Mouse (Mus musculus) thymus, postnatal 36 days (tissue): Measurements from ENCODE around the gene Hist1h3b.
A peak's percentile ranks its signal among the peaks of the same experiment; 100 is the strongest.
"Not testable (repeated sequence)": the region's sequence is repeated elsewhere in the genome, so short reads cannot be mapped to it uniquely, and the experiment has no call there.

Experiments
- DNase-seq, 2 experiments: peaks; one replicate each; pipeline ENCODE4 v3.0.0; 2022; ENCODE audit warnings: mixed read lengths in 2 of 2

Hist1h3b gene

GRCm38 (mm10) chr13:23752067-23752741 lies at the start of gene Hist1h3b:
Gene Hist1h3b (plus strand): TSS chr13:23752267.
- peak; percentile 86 to 87 for DNase-seq

DNA sequence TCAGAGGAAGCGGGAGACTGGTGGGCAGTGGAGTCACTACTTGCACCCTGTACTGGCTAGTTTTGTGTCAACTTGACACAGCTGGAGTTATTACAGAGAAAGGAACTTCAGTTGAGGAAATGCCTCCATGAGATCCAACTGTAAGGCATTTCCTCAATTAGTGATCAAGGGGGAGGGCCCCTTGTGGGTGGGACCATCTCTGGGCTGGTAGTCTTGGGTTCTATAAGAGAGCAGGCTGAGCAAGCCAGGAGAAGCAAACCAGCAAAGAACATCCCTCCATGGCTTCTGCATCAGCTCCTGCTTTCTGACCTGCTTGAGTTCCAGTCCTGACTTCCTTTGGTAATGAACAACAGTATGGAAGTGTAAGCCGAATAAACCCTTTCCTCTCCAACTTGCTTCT lies 49.3 kb upstream of the Hist1h3b start:
- not testable (repeated sequence) for DNase-seq

GRCm38 (mm10) chr13:23705751-23706356 lies 46.2 kb upstream of the Hist1h3b start:
- DNase-seq = no peak

- no peak for DNase-seq
Measured at GRCm38 (mm10) chr13:23706771-23707170, 45.3 kb upstream of the Hist1h3b start.

GRCm38 (mm10) chr13:23708041-23708440 lies 44.0 kb upstream of the Hist1h3b start:
- DNase-seq = no peak

- DNase-seq = no peak
Measured at GRCm38 (mm10) chr13:23708654-23709053, 43.4 kb upstream of the Hist1h3b start.

- no peak for DNase-seq
Measured at GRCm38 (mm10) chr13:23709714-23710373, 42.2 kb upstream of the Hist1h3b start.

DNA sequence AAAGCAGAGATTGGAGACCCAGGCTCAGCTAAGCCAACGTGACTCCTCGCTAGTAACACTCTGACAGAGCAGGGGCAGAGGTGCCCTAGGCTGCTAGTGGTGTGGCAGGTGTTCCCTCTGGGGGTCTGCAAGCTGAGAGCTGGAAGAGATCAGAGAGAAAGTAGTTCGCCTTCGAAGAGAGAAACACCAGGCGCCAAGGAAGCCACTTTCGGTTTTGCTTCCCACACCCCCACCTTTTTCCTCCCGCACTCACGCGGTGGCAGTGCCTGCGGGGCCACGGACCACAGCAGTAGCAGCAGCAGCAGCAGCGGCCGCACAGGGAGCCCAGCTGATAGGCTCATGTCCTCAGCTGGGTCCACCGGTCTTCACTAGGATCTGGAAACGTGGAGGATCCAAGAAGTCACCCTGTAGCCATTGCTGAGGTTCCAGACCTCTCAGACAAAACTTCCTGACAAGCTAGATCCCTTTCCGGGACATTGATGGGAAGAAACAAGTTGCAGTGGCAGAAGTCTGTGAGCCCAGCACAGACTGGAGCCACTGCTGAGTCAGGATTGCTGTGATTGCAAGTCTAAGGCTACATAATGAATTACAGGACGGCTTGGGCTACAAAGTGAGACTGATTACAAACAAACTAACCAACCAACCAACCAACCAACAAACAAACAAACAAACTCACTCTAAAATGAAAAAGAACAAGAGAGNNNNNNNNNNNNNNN lies 41.5 kb upstream of the Hist1h3b start, which contains the start of gene Hfe:
Gene Hfe, minus strand, starts transcription at position 481 of the 716 bp plus-strand sequence.
- peak; percentile 72 to 82 for DNase-seq

GRCm38 (mm10) chr13:23716261-23717042 lies 35.6 kb upstream of the Hist1h3b start:
- DNase-seq = no peak

GRCm38 (mm10) chr13:23717176-23717575 lies 34.9 kb upstream of the Hist1h3b start:
- DNase-seq = no peak

GRCm38 (mm10) chr13:23717593-23718245 lies 34.3 kb upstream of the Hist1h3b start:
- not testable (repeated sequence) for DNase-seq

- no peak for DNase-seq
Measured at GRCm38 (mm10) chr13:23724239-23724638, 27.8 kb upstream of the Hist1h3b start.

DNA sequence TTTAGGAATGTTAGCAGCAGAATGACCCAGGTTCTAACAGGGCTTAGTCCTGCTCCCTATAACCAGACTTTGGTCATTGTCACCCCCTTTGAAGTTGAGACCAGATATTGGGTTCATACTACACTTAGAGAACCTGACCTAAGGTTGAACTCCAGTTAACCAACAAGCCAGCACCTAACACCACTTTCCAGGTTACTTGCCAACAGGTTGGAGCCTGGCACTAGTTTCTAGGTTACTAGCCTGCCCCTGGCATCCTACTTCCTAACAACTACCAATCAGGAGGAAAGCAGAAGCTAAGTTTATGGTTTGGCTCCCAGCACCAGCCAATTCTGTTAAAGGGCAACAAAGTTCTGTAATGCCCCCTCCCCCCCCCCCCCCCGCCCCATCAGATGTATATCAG lies 26.9 kb upstream of the Hist1h3b start:
- no peak for DNase-seq

DNA sequence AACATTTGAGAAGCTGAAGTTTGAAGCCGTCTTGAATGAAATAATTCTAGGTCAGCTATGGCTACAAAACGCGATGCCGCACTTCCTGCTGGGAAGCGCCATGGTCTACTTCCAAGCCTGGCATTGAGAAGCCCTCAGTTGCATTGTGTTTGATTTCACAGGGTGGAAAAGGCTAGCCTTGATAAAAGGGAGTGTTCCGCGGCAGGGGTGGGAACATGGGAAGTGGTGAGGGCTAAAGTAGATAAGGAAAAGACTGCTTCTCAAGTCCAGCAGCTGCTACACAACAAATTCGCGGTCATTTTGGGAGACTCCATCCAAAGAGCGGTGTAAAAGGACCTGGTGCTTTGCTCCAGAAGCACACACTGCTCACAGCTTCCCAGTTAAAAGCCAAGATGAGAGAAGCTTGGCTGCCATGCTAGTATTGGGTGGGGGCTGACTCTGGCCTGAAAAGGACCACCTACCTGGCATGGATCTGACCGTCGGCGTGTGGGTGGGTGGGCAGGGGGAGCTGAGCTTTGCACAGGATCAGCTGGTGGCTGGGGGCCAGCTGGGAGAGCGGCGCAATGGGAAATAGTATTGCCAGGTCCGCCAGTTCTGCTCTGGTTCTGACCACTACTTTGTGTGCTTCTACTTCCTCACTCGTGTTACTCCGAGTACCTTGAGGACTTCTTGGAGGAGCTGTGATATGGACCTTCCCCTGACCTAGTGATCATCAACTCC lies 23.4 kb upstream of the Hist1h3b start:
- no peak for DNase-seq

DNA sequence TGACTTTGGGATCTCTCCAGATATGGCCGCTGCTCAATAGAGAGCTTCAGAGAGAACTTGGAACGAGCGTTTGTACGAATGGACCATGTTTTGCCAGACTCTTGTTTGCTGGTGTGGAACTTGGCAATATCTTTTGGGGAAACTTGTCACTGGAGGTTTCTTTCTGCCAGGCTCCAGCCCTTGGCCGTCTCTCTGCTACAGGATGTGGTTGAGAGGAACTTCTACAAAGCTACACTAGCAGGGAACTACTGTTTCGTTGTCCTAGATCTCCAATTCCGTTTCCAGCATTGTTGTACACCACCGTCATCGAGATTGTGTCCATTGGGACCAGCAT lies 22.9 kb upstream of the Hist1h3b start:
- DNase-seq = peak in 1 of 2 experiments; percentile 50

DNA sequence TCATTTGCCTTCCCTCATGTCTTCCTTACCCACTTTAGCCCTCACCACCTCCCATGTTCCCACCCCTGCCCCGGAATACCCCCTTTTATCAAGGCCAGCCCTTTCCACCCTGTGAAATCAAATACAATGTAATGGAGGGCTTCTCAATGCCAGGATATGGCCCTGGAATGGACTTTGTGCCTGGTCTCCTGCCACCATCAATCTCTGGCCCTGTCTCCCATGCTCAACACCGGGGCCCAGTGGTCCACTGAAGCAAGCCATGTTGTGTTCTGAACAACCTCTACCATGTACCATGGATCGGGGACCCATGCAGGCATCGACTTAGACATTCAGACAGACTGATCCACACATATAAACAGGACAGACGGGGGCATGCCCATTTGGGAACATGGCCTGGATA lies 22.4 kb upstream of the Hist1h3b start:
- no peak for DNase-seq

- no peak for DNase-seq
Measured at GRCm38 (mm10) chr13:23730479-23730878, 21.6 kb upstream of the Hist1h3b start.

DNA sequence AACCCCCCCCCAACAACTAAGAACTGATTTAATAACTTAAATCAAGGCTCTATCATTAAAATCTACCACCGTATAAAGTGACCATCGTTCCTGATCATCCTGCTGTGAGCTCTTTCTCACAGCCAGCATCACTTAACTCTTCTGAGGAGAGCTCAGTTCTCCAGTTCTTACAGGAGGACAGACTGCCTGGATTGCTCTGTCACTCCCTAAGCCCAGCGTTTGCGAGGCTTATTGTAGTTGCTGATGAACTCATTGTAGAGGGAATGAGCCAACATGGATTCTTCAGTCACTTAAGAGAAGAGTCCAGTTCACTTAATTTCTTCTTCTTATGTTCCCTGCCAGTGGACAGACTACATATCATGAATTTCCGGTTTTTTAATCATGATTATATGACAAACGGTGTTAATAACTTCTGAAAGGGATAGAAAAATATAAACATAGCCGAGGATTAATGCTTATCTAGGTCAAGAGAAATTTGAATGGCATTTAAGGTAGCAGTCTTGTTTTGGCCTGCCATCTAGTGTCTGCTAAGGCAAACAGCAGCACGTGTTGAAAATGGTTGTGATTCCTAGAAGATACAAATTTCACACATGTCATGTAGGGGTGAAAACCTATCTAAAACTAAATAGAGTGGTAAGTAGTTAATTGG lies 19.8 kb upstream of the Hist1h3b start:
- no peak for DNase-seq

DNA sequence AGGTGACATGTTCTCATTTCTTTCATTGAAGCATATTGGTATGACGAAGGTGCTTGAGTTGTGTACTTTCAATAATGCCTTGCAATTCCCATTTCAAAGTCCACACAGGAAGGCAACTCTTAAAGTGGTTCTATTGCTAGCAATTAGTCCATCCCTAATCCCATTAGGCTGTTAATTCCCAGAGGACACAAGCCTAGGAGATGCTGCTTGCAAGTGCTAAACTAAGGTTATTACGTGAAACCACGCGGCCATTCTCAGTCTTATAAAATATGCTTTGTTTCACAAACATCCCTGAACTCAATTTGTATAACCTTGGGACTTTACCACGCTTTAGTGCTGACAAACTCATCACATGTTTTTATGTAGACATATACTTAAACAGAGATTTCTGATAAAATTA lies 15.0 kb upstream of the Hist1h3b start:
- no peak for DNase-seq

- peak; percentile 38 to 47 for DNase-seq
Measured at GRCm38 (mm10) chr13:23738041-23738440, 14.0 kb upstream of the Hist1h3b start.

DNA sequence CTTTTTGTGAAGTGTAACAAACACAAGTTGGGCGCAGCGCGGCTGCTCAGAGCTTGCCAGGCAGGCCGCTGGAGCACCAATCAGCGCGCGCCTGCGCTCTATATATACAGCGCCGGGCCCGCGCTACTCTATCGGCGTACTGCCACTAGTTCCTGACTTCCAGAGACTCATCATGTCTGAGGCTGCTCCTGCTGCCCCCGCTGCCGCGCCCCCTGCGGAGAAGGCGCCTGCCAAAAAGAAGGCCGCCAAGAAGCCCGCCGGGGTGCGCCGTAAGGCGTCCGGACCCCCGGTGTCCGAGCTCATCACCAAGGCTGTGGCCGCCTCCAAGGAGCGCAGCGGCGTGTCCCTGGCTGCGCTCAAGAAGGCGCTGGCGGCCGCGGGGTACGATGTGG lies 13.4 kb upstream of the Hist1h3b start, which contains the start of gene Hist1h1c:
Gene Hist1h1c, plus strand, starts transcription at position 132 of the 392 bp plus-strand sequence.
- peak; percentile 94 to 97 for DNase-seq
